Mouse (Mus musculus) 3134 (cell line): Measurements from ENCODE around the gene Tmprss4.

ENCODE experiments used
- DNase-seq: peaks from one replicate; pipeline ENCODE4 v3.0.0-alpha.2; 2011; ENCODE audit warnings: low spot score; ENCODE audit not compliant: insufficient read length; ENCODE audit errors: extremely low read depth

Tmprss4 gene

DNA sequence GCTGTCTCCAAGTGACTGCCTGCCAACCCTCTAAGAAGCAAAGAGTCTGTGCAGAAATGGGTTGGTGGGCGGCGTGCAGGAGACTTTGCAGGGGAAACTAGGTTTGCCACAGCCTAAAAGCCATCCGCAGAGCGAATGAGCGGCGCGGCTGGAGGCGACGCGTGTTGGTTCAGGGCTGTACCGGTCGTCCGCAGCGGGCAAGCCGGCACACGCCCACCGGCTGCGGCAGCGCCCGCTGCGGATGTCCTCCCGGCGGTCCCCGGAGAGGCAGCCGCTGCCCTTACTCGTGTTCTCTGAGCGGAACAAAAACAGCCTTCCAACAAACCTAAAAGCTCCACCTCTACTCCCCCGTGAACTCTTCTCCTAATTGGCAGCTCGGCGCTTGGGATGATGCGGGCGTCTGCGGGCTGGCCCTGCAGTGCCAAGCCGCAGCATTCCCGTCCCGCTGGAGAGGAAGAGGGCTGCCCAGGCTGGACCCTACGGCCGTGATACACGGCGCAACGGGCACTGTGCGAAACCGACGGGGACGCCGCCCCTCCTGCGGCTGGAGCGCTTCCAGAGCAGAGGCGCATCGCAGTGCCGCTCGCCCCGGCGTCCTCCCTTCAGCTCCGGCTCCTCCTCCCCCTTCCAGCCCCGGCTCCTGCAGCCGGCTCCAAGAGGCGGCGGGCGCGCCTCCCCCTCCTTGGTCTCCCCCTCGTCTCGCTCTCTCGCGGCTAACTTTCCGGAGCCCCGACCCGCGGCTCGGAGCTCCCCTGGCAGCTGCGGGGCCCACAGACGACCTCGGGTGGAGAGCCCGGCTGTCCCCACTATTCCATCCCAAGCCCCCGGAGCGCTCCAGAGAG, 65.5 kb downstream of the Tmprss4 start, which contains the start of gene Scn4b:
Gene Scn4b (plus strand): TSS at position 205 of the 842 bp plus-strand sequence.
- DNase-seq: no peak

- no peak for DNase-seq
These were observed 67.3 kb downstream of the Tmprss4 start for GRCm38 (mm10) chr9:45136442-45137169.

DNA sequence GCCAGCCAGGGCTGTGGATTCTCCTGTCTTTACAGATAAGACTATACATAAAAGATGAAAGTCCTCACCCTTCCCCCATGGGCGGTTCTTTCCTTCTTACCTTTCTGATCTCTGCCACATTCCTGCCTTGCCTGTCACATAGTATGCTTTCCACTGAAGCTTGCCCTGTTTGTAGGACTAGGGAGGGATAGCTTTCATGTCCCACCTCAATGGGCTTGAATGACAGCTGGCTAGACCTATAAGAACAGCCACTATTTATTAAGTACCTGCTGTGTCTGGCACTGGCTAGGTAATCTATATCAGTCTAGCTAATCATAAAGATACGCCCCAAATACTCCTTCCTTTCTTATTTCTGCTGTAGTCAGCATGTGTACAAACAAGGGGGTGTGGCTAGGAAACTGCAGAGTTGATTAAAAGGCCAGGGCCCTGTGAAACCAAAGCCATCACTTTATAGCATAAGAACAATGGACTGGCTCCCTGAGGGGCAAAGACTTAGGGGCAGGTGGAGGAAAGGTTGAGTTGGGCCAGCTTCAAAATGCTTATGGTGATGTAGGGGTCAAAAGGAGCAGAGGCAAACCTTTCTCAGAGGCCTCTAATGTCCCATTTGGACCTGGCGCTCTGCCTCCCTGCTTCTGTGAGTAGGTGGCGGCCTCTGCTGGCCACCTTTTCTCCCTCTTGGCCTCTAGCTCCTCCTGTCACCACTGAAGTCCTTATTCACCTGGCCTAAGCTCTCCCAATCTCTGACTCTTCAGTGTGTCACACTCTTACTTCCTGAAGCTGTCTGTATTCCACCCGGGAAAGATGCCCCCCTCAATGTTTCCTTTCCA, 70.2 kb downstream of the Tmprss4 start:
- no peak for DNase-seq

DNA sequence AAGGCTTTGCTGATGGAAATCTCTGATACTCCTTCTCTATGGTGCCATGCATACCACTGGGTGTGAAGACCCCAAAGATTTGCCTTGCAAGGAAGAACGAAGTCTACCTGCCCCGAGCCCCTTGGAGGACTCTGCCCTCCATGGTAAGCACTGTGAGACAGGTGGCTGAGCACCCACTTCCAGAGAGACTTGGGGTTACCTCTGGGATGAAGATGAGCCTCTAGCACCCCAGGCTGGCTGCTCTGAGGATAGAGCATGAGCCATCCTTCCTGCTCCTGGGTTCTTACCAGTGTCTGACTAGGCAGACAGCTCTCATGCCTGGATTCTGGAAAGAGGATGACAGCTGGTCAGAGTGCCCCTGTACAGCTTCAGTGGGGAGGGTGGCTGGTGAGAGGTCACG, 73.8 kb downstream of the Tmprss4 start:
- DNase-seq: no peak

DNA sequence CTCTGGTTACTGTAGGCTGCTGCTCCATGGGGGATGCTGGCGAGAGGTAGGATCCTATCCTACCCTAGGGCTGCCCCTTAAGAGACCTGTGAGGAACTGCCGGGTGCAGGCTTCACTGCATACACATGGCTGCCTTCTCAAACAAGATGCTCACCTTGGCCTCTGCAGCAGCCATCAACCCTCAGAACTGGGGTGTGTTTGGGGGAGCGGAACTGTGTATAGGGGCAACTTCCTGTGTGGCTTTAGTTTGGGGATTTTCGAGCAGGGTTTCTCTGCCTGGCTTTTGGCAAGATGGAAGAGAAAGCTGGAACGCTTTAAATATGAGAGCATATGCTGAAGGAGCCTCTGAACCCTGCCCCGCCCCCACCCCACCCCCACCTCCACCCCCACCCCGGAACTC, 77.0 kb downstream of the Tmprss4 start:
- no peak for DNase-seq

DNA sequence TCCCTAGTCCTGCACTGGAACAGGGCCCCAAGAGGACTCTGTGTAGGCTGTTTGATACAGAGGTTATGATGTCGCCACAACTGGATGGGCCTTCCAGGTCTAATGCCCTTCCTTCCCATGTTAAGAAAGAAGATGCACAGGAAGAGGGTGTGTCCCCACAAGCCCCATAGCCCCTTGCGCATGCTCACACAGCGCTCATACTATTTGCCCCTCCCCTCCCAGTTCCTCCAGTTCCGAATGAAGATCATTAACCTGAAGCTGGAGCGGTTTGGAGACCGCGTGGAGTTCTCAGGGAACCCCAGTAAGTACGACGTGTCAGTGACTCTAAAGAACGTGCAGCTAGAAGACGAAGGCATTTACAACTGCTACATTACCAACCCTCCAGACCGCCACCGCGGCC, 78.7 kb downstream of the Tmprss4 start:
- no peak for DNase-seq
